Mouse (Mus musculus): ENCODE data around the gene Cyp46a1.

The Cyp46a1 gene

DNA sequence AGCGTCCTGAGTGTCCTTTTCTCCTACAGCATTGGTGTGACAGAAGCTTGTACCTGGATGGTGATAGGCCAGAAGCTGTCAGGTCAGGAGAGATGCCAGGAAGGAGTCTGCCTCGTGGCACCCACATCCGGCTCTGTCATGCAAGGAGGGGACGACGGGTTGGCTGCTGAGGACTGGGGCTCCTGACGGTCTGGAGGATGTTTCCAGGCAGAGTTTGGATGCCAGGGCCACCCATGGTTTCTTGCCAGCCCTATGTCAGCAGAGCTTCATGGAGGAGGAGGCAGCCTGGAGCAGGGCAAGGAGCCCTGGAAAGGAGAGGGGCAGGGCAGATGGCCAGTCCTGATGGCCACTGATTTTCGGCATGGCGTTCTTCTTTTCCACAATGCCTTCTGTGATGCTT lies 65.0 kb downstream of the Cyp46a1 start:
- DNase-seq (ENCODE audit: low spot score) = no peak

DNA sequence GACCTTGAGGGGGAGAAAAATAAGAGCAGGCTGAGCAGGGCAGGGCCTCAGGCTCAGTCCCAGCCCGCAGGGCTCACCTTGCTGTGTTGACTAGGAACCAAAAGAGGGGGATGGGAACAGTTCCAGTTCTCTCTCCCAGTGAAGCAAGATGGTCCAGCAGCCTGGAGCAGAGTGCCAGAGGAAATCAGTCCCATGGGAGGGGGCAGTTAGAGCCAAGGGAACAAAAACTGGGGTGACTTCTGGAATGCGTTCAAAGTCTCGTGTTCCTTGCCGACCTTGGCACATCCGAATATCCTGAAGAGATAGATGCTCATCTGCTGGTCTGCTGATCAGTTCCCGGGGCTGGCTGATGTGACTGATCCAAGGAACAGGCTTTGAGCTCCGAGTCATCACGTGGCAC lies 66.8 kb downstream of the Cyp46a1 start:
- no peak for DNase-seq (ENCODE audit: low spot score)

DNA sequence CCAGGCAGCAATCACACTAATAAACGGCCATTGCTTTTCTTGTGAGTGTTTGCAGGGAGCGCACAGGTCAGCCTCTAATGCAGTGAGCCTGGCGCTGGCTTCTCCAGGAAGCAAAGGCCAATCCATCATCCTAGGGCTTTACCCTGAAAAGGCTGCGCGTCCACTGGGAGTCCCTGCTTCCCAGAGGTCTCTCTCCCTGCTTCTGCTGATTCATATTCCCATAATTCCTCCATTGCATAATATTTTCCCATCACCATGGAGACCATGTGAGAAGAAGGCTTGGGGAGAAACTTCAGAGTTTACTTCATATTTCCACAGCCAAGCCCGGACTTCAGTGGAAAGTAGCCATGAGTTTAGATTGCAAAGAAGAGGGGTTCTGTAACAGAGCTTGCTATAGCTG lies 69.8 kb downstream of the Cyp46a1 start:
- DNase-seq (ENCODE audit: low spot score) = no peak

DNA sequence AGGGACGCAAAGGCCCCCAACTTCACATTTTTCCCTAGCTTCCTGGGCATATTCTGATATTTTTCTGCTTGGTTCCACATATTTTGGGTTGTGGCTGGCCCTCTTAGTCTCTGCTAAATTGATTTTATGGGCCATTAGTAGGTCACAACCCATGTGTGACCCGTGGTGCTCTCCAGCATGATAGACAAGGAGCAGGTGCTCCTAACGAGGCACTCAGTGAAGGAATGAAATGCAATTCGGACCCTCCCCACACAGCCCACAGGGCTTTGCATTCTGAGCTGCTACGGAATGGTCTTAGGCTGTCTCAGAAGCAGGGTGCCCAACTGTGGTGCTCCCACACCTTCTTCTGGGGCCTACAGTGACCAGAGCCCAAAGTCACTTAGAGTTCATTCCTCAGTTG lies 74.9 kb downstream of the Cyp46a1 start:
- DNase-seq (ENCODE audit: low spot score) = no peak

DNA sequence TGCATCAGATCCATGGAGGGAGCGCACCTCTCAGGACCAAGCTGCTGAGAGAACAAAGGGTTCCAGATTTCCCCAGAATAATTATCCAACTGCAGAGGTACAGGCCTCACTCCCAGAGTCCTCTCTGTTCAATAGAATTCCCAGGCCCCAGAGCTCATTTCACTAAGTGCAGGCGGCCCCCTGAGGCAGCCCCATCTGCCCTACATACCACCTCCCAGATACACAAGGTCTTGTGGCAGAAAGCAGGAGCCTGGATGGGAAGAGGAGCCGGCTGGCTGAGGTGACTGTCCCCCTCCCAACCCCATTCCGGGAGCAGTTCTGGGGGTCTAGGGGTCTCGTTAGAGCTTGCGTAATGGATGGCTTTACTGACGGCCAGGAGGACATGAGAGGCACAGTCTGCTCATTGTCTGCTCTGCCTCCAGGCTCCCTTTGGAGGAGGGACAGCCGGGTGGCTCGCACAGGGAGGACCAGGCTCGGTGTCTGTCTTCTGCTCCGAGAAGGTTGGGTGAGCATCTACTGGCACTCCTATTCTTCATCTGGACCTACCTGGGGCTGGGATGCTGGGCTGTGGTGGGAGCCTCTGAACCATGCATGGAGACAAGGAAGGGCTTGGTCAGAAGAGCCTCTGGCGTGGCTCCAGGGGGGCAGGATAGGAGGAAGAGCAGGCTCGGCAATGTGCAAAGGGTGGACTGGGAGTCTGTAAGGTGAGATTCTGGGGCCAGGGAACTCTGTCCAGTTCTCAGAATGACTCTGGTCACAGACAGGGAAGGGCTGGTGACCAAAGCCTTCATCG lies 76.4 kb downstream of the Cyp46a1 start:
- no peak for DNase-seq (ENCODE audit: low spot score)
